Mouse (Mus musculus): ENCODE measurements around the gene Ltbp2. TPM values are rescaled to one million over a fixed set of nuclear protein-coding genes. Genes with fewer than 3 reads are reported as not detected.

The Ltbp2 gene
- polyA plus RNA-seq, 1 experiment from 2014 or later, result 0.93 TPM

GRCm38 (mm10) chr12:84794647-84795046, 81.7 kb downstream of the Ltbp2 start:
- Histone ChIP-seq H3K4me2 (replicated peaks) (no peak overlapping the region), H3K4me1 (peaks cover 2% of the 10 kb centered on the region; the same call in 1 of the 2 replicates), H3K27me3 (peaks cover 2% of the 10 kb centered on the region; the same call in 1 of the 2 replicates), H3K4me3 (no peak overlapping the region), H3K27ac (no peak overlapping the region), H3K9me3 (no peaks in the 10 kb centered on the region), H3K36me3 (no peaks in the 10 kb centered on the region), H3K9ac (no peak overlapping the region)
- no peak for ATAC-seq (ENCODE audit: insufficient number of reproducible peaks, insufficient read depth, low FRiP score, low TSS enrichment)
- WGBS, result 94% methylated on average over 8 of the region's 8 CpGs

- 65% methylated on average over 4 of the region's 4 CpGs for WGBS
- Histone ChIP-seq H3K9me3 (no peaks in the 10 kb centered on the region), H3K4me1 (peaks cover 2% of the 10 kb centered on the region; the same call in 1 of the 2 replicates), H3K27ac (no peak overlapping the region), H3K4me2 (replicated peaks) (no peak overlapping the region), H3K27me3 (peaks cover 2% of the 10 kb centered on the region; the same call in 1 of the 2 replicates), H3K9ac (no peak overlapping the region), H3K4me3 (no peak overlapping the region), H3K36me3 (no peaks in the 10 kb centered on the region)
- ATAC-seq (ENCODE audit: insufficient number of reproducible peaks, insufficient read depth, low FRiP score, low TSS enrichment), result no peak
These were observed 83.7 kb downstream of the Ltbp2 start for GRCm38 (mm10) chr12:84792629-84793028.

- Histone ChIP-seq H3K27me3 (peaks cover 3% of the 10 kb centered on the region; the same call in 1 of the 2 replicates), H3K36me3 (no peaks in the 10 kb centered on the region), H3K9me3 (no peaks in the 10 kb centered on the region), H3K4me1 (peaks cover 2% of the 10 kb centered on the region; the same call in 1 of the 2 replicates), H3K4me3 (no peak overlapping the region), H3K9ac (no peak overlapping the region), H3K27ac (no peak overlapping the region), H3K4me2 (replicated peaks) (no peak overlapping the region)
- 64% methylated on average over 10 of the region's 10 CpGs for WGBS
- ATAC-seq (ENCODE audit: insufficient number of reproducible peaks, insufficient read depth, low FRiP score, low TSS enrichment), result no peak
These were observed 85.5 kb downstream of the Ltbp2 start for GRCm38 (mm10) chr12:84790853-84791252.

GRCm38 (mm10) chr12:84786091-84786490, 90.2 kb downstream of the Ltbp2 start:
- H3K4me1 ChIP-seq, result peaks cover 6% of the 10 kb centered on the region; the same call in 1 of the 2 replicates
- H3K27ac ChIP-seq, result no peak overlapping the region
- ATAC-seq (ENCODE audit: insufficient number of reproducible peaks, insufficient read depth, low FRiP score, low TSS enrichment), result no peak
- no peak overlapping the region for H3K4me2 ChIP-seq (replicated peaks)
- 0 out of 2 replicates have a peak, but pooled peaks cover 5% of the 10 kb centered on the region for H3K27me3 ChIP-seq
- H3K9ac ChIP-seq, result no peak overlapping the region
- WGBS, result 69% methylated on average over 5 of the region's 5 CpGs
- H3K9me3 ChIP-seq, result no peaks in the 10 kb centered on the region
- H3K4me3 ChIP-seq, result no peak overlapping the region
- no peaks in the 10 kb centered on the region for H3K36me3 ChIP-seq

GRCm38 (mm10) chr12:84784604-84785381, 91.5 kb downstream of the Ltbp2 start:
- H3K9me3 ChIP-seq, result no peaks in the 10 kb centered on the region
- H3K27ac ChIP-seq, result no peak overlapping the region
- H3K27me3 ChIP-seq, result 0 out of 2 replicates have a peak, but pooled peaks cover 2% of the 10 kb centered on the region
- no peaks in the 10 kb centered on the region for H3K36me3 ChIP-seq
- 31% methylated on average over 25 of the region's 25 CpGs for WGBS
- peak overlapping the region; percentile 13; the same call in 1 of the 2 replicates for H3K9ac ChIP-seq
- peak overlapping the region; percentile 36 for H3K4me2 ChIP-seq (replicated peaks)
- ATAC-seq (ENCODE audit: insufficient number of reproducible peaks, insufficient read depth, low FRiP score, low TSS enrichment), result peak; percentile 72; the same call in 1 of the 2 replicates
- no peak overlapping the region for H3K4me3 ChIP-seq
- H3K4me1 ChIP-seq, result peaks cover 4% of the 10 kb centered on the region; the same call in 1 of the 2 replicates

GRCm38 (mm10) chr12:84776229-84776628, 100.1 kb downstream of the Ltbp2 start:
- no peak overlapping the region for H3K4me3 ChIP-seq
- no peaks in the 10 kb centered on the region for H3K27me3 ChIP-seq
- H3K9ac ChIP-seq, result no peak overlapping the region
- no peak overlapping the region for H3K4me2 ChIP-seq (replicated peaks)
- peaks cover 16% of the 10 kb centered on the region for H3K4me1 ChIP-seq
- no peak overlapping the region for H3K27ac ChIP-seq
- H3K36me3 ChIP-seq, result no peaks in the 10 kb centered on the region
- H3K9me3 ChIP-seq, result no peaks in the 10 kb centered on the region
- ATAC-seq (ENCODE audit: insufficient number of reproducible peaks, insufficient read depth, low FRiP score, low TSS enrichment), result no peak

- no peak for ATAC-seq (ENCODE audit: insufficient number of reproducible peaks, insufficient read depth, low FRiP score, low TSS enrichment)
- Histone ChIP-seq H3K9me3 (no peaks in the 10 kb centered on the region), H3K4me2 (replicated peaks) (peak overlapping the region; percentile 75), H3K36me3 (no peaks in the 10 kb centered on the region), H3K9ac (no peak overlapping the region; the same call in 1 of the 2 replicates), H3K27me3 (no peaks in the 10 kb centered on the region), H3K27ac (no peak overlapping the region), H3K4me3 (no peak overlapping the region), H3K4me1 (peaks cover 20% of the 10 kb centered on the region)
- WGBS, result 91% methylated on average over 6 of the region's 6 CpGs
These were observed 102.0 kb downstream of the Ltbp2 start for GRCm38 (mm10) chr12:84774376-84774775.

GRCm38 (mm10) chr12:84773476-84773875, 102.9 kb downstream of the Ltbp2 start:
- peak overlapping the region; percentile 75 for H3K4me2 ChIP-seq (replicated peaks)
- H3K9ac ChIP-seq, result peak overlapping the region; percentile 70
- H3K27ac ChIP-seq, result peak overlapping the region; percentile 97; the same call in 1 of the 2 replicates
- H3K4me3 ChIP-seq, result peak overlapping the region; percentile 78
- under 1% methylated on average over 20 of the region's 20 CpGs for WGBS
- H3K9me3 ChIP-seq, result no peaks in the 10 kb centered on the region
- peaks cover 3% of the 10 kb centered on the region; the same call in 1 of the 2 replicates for H3K36me3 ChIP-seq
- peaks cover 20% of the 10 kb centered on the region for H3K4me1 ChIP-seq
- no peaks in the 10 kb centered on the region for H3K27me3 ChIP-seq
- ATAC-seq (ENCODE audit: insufficient number of reproducible peaks, insufficient read depth, low FRiP score, low TSS enrichment), result no peak

- under 1% methylated on average over 50 of the region's 50 CpGs for WGBS
- ATAC-seq (ENCODE audit: insufficient number of reproducible peaks, insufficient read depth, low FRiP score, low TSS enrichment), result peak; percentile 99
- Histone ChIP-seq H3K9ac (peak within 1 kb of the TSS; percentile 82), H3K4me3 (peak within 1 kb of the TSS; percentile 78), H3K4me1 (peaks cover 20% of the 10 kb centered on the region), H3K27ac (peak within 1 kb of the TSS; percentile 97), H3K9me3 (no peaks in the 10 kb centered on the region), H3K4me2 (replicated peaks) (peak within 1 kb of the TSS; percentile 75), H3K27me3 (no peaks in the 10 kb centered on the region), H3K36me3 (peaks cover 3% of the 10 kb centered on the region; the same call in 1 of the 2 replicates)
These were observed 103.4 kb downstream of the Ltbp2 start, which contains the start of the genes Npc2 and Isca2 for GRCm38 (mm10) chr12:84772726-84773441. Npc2 (minus strand) TSS chr12:84773152. Isca2 (plus strand) TSS chr12:84773251.

GRCm38 (mm10) chr12:84771981-84772520, 104.3 kb downstream of the Ltbp2 start:
- 4% methylated on average over 10 of the region's 10 CpGs for WGBS
- no peaks in the 10 kb centered on the region for H3K27me3 ChIP-seq

GRCm38 (mm10) chr12:84769624-84770023, 106.7 kb downstream of the Ltbp2 start:
- peaks cover 20% of the 10 kb centered on the region for H3K4me1 ChIP-seq
- no peak overlapping the region for H3K4me2 ChIP-seq (replicated peaks)
- no peak overlapping the region for H3K4me3 ChIP-seq
- ATAC-seq (ENCODE audit: insufficient number of reproducible peaks, insufficient read depth, low FRiP score, low TSS enrichment), result no peak
- WGBS, result 90% methylated on average over 7 of the region's 7 CpGs
- H3K27ac ChIP-seq, result no peak overlapping the region
- no peak overlapping the region for H3K9ac ChIP-seq
- H3K36me3 ChIP-seq, result peaks cover 17% of the 10 kb centered on the region
- no peaks in the 10 kb centered on the region for H3K9me3 ChIP-seq
- no peaks in the 10 kb centered on the region for H3K27me3 ChIP-seq

More at GRCm38 (mm10) chr12:84771981-84772520, 104.3 kb downstream of the Ltbp2 start:
- H3K36me3 ChIP-seq, result peaks cover 10% of the 10 kb centered on the region; the same call in 1 of the 2 replicates
- H3K4me1 ChIP-seq, result peaks cover 20% of the 10 kb centered on the region
- H3K4me2 ChIP-seq (replicated peaks), result peak overlapping the region; percentile 75
- H3K4me3 ChIP-seq, result peak overlapping the region; percentile 78
- no peaks in the 10 kb centered on the region for H3K9me3 ChIP-seq
- ATAC-seq (ENCODE audit: insufficient number of reproducible peaks, insufficient read depth, low FRiP score, low TSS enrichment), result no peak
- peak overlapping the region; percentile 82 for H3K9ac ChIP-seq
- H3K27ac ChIP-seq, result peak overlapping the region; percentile 97

Measured in embryonic facial prominence, embryonic 12.5 days (tissue).